Mouse (Mus musculus) bone marrow, adult 2 months (tissue): ENCODE data around the gene Vars.

Experiments
- CTCF ChIP-seq: fragments of 200-500 bp; IDR thresholded peaks from 2 replicates; pipeline ENCODE4 v1.5.1; 2011; ENCODE audit warnings: low read length, control low read depth; ENCODE audit not compliant: control insufficient read depth, insufficient read depth
- POLR2A ChIP-seq: fragments of 200-500 bp; IDR thresholded peaks from 2 replicates; pipeline ENCODE4 v1.6.1; 2011; ENCODE audit warnings: low read depth, mild to moderate bottlenecking, control low read depth, low read length, borderline replicate concordance; ENCODE audit not compliant: control insufficient read depth

GRCm38 (mm10) chr17:35058911-35059892, 58.4 kb downstream of the Vars start, which contains the start of gene Ddah2:
- peak; percentile 49; the same call in 1 of the 2 replicates for TF ChIP-seq POLR2A
- TF ChIP-seq CTCF = peak; percentile 74
